Mouse (Mus musculus): ENCODE measurements around the gene Stx3.

Stx3 gene

DNA sequence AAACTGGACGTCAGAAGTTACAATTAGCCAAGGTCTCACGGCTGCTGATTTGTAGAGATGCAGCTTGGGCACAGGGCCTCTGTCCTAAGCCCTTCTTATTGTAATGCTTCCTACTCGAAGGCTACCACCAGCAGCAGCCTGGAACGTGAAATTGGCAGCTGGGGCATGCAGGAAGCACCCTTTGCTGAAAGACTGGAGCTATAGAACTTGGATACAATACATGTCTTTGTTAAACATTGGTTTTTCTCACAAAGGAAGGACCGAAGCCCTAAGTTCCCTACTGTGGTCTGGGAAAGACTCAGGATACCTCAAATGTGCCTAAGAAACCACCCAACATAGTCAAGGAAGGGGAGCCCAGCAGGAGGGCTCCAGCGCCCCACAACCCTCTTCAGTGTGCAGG lies 11.4 kb downstream of the Stx3 start:
- DNase-seq (ENCODE audit: low spot score), result no peak

DNA sequence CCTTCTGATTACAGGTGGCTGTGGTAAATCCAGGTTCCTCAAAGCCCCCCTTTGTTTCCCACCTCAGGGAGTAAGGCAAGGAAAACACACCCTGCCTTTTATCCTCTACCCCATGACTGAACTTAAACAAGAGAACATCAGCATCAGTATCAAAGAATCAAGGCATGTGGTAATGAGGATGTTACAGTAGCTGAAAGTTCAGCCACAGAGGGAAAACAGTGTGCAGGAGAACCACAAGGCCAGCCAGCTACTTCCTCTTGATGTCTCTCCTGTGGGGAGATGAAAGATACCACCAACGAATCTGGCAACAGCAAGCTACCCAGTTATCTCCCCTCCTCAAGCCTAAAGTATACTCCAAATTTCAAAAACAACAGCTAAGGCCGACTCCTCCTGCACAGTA lies 12.0 kb downstream of the Stx3 start:
- DNase-seq (ENCODE audit: low spot score), result no peak

DNA sequence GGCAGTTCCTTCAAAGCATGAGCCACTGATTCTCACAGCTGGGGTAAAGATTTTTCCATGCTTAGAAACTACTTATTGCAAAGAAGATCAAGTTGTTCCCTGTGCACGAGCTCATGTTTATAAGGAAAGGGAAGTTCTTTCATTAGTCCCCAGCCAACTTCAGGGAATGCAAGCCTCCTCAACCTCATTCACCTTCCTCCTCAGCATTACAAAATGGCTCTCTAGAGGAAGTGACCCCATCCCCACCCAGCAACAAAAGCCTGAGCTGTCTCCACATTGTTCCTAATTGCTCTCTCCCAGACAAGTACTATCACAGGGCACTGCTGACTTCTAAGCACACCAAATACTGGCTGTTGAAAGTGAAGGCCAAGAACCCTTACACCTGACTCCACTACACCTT lies 14.8 kb downstream of the Stx3 start:
- DNase-seq (ENCODE audit: low spot score), result no peak

DNA sequence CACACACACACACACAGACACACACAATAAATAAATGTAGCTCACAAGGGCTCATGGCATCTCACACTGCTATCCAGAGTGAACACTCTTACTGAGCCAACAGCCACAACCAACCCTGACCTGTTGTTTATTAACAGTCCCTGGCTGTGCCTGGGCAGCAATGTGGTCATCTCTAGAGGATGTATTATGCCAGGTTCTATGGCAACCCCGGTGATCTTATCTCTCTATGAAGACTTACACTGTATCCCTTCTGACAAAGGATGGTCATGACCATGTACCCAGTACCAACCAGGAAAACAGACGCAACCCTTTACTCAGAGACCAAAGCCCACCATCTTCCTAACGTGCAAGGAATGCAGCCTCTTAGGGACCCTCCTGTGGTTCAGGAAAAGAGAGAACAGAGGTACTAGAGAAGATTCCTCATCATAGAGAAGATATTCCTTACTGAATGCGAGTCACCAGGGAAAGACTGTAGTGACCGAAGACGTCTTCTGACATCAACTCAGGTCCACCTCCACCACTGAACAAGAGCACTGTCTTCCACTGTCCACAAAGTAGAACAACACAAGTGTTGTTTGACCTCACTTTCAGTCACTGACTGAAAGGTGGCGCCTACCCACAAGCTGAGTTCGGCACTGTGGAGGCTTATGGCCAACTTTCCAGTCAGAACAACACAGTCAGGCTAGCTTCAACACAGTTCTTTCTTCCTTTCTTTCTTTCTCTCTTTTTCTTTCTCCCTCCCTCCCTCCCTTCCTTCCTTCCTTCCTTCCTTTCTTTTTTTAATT lies 18.5 kb downstream of the Stx3 start:
- DNase-seq (ENCODE audit: low spot score), result no peak

DNA sequence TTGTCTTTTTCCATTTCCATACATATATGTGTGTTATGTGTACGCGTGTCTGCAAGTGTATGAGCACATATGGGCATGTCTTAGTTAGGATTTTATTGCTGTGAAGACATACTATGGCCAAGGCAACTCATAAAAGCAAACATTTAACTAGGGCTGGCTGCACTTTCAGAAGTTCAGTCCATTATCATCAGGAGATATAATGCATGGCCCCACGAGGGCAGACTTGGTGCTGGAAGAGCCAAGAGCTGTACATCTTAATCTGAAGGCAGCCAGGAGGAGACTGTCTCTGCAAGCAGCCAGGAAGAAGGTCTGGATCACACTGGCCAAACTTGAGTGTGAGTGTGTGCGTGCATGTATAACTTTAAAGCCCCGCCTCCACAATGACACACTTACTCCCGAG lies 24.8 kb downstream of the Stx3 start:
- DNase-seq (ENCODE audit: low spot score), result no peak

DNA sequence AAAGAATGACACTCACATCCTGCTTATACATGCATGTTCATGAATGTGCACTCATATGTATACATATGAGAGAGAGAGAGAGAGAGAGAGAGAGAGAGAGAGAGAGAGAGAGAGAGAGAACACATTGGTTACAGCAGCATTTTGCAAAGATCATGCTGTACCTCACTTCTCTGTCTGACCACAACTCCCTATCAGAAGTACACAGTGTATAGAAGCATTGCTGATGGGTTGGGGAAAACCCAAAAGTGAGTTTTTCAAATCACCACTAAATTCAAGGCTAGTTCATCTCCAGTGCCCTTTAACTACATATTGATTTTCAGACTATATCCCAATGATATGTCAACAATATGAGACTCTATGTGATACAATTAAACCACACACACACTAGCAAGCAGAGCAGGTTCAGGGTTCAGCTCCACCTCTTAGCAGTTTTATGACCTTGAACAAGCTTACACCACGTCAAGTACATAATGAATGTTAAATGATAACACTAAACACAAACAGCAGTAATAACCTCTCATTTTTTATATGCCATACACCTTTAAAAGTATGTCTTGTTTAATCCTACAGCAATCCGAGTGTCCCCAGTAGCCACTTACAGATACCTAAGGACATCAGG lies 25.4 kb downstream of the Stx3 start:
- no peak for DNase-seq (ENCODE audit: low spot score)

DNA sequence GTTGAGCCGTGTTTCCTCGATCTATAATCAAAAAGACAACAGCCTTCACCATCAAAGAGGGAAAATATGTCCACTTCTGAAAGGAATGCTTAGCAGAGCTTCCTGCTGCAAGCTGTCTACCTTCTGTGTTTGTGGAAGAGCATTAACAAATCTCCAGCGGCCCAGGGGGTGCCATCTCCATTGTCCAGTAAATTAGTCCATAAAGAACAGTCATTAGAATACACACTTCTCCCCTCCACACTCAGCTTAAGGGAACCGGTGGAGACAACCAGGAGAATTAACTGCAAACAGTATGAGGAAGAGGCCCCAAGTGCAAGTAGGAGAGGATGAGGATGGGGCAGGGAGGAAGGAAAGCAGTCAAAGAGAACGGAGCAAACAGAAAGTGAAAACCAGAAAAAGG lies 27.4 kb downstream of the Stx3 start:
- DNase-seq (ENCODE audit: low spot score), result no peak

DNA sequence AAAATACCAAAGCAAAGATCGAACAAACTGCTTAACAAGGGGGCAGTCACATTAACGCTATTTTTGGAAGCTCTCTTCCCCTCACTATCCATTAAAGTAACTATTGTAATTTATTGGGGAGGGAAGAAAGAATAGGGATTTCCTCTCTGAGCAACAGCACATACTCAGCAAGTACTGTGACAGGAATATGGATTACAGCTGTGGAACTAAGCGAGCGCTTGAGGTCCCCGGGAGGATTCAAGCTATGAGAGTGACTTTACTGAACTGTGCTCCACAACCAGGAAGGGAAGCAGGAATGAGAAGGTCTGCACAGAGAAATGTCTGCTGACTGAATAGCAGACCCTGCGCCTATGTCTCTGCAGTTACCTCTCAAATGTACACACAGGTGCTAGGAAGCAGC lies 30.3 kb downstream of the Stx3 start:
- DNase-seq (ENCODE audit: low spot score), result no peak

DNA sequence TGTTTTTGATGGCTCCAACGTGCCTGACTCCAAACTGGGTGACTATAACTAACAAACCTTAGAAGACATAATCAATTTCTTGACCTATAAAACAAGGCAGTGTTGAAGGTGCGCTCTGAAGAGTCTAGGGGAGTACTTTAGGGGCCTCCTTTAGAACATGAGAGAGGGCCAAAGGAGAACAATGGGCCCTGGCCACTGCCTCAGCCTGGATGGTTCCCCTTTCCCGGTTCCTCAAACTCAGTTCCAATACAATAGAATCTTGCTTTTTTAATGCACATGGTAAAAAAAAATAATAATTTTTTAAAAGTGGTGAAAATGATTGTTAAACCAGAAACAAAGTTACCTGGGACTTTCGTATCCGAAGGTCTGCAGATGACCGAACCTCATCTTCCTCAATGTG lies 31.4 kb downstream of the Stx3 start:
- DNase-seq (ENCODE audit: low spot score), result no peak

DNA sequence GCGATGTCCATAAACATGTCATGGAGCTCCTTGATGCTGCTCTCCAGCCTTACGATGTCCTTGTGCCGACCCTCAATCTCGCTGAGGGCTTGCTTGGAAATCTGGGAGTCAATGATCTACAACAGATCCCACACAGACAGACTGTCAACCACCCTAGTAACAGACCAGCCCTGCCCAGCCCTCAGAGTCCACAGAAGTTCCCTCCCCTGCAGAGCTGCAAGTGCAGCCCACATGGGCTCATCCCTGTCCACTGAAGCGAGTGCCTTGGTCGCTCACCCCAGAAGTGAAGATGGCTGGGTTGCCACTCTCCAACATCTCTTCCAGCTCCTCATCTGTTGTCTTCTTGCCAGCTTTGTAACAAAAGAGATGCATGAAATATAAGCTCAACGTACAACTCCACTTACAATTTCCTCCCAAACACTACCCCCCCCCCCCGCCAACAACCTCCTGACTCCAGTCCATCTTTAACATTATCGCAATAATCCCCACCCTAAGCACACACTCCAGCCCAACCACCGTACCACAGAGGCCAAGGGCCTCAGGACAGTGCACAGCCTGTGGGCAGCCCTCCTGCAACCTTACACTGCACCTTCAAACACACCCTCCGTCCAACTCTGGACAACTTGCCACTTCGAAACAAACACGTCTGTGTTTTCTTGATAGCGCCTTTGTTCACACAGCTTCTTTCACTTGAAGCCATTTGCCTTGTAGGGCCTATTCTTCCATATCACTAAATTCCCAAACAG lies 33.6 kb downstream of the Stx3 start:
- DNase-seq (ENCODE audit: low spot score), result no peak

DNA sequence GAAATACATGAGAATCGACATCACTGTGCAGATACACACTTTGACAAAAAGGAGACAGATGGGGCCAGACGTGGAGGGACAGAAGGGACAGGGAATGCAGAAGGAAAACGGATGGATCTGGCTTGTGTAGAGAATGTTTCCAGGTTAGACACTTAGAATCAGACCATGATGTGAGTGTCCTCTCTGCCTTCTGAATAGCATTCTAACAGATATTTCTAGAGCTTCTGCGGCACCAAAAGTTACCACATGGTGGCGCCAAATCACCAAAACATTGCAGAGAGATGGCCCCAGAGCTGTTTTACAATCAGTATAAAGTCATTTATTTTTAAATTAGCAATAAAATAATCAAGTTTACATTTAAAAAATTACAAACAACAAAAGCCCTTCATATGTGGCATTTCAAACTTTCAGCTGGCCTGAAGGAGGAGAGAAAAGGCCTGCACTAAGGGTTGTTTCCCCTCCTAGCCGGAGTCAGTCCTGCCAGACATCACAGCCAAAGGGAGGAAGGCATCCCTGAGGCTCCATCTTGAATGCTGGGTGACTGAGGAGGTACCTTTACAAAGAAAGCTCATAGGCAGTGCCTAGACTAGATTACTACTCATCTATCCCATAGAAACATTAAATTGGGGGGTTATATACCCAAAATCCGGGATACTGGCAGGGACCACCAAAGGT lies 41.9 kb downstream of the Stx3 start:
- peak; percentile 62 for DNase-seq (ENCODE audit: low spot score)

DNA sequence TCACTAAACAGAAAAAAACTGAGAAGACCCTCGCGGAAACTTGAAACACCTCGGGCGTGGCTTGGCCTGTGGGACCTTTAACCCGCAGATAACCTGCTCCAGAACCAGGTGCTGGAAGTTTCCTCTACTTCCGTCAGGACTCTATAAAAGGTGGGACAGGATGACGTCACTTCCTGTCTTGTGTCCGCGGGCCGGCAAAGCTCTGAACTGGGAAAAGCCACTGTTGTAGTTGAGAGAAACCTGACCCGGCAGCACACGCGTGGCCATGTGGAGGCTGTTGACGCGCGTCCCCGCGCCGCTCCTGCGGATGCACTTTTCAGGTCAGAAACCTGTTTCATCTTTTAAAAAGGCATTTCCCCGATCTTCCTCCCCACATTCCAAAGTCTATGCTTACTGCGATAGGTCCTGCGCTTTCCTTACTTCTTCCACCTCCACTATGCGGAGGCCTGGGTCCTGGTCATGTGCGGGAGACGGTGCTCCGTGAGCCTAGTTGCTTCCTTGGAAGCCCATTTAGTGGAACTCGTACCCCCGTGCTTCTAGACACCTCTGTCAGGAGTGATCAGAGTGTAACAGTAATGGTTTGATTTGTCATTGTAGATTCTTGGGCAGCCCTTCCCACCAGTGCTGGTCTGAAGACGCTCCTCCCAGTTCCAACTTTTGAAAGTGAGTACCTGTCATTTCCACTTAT lies 48.9 kb downstream of the Stx3 start, which contains the start of gene Mrpl16:
TSS of gene Mrpl16 (plus strand) at position 187 of the 688 bp plus-strand sequence.
- peak; percentile 87 for DNase-seq (ENCODE audit: low spot score)

DNA sequence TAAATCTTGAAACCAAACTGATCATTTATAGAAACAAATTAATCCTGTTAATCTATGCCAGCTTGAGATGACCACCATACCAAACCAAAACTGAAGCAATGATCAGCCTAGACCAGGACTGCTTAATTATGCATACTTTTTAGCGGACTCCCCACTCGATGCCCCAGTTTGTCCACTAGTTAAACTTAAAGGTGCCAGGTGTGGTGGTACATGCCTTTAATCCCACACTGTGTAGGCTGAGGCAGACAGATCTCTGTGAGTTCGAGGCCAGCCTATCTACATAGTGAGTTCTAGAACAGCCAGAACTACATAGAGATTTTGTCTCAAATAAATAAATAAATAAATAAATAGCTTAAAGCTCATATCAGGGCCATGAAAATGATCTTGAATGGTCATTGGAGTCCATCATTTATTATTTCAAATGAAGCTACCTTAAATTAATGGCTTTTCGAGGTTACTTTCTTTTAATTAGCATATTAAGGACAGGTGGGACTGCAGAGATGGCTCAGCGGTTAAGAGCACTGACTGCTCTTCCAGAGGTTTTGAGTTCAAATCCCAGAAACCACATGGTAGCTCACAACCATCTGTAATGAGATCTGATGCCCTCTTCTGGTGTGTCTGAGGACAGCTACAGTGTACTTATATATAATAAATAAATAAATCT lies 49.8 kb downstream of the Stx3 start:
- no peak for DNase-seq (ENCODE audit: low spot score)

DNA sequence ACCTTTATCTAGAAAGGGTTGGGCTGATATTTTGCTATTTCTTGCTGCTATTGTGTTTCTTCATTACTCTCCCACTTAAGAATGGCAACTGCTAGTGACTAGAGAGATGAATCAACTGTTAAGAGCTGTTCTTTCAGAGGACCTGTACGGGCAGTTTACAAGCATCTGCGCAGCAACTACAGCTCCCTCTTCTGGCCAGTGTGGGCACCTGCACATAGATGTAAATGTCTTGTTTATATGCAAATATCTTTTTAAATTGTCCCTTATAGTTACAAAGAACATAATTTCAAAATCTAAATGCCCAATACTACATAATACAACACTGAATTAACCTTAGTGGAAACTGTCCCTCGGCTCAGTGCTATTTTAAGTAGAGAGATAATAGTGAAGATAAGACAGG lies 51.0 kb downstream of the Stx3 start:
- DNase-seq (ENCODE audit: low spot score), result peak; percentile 10

DNA sequence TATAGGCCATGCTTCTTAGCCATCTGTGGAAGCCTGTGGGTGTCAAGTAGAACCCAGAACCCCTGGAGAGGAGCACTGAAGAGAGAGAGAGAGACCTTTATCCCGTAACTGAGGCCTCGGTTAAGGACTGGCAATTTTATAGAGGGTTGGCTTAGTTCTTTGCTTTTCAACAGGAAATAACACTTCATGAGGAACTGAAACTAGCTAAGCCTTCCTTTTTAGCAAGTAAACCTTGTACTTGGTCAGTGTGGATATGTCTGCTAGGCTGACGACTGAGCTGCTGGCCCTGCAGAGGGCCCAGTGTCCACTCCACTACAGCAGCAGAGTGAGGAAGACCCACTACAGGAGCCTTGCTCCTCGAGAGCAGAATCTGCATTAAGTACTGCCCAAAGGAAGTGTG lies 52.8 kb downstream of the Stx3 start:
- no peak for DNase-seq (ENCODE audit: low spot score)

DNA sequence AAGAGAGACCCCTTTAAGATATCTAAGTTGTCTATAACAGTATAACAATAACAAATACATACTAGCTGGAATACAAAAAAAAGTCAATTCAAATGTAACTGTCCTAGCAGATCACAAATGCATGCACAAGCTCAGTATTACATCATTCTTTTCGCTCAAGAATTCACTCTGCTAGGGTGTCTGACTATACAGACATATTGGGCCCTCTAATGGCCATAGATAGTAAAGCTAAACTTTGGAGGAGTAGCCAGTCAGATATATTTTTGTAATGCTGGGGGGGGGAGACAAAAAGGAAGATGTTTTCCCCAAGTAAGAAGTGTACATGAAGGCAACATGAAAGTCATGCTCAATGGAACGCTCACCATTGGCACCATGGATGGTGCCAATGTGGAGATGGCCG lies 54.1 kb downstream of the Stx3 start:
- DNase-seq (ENCODE audit: low spot score), result no peak

DNA sequence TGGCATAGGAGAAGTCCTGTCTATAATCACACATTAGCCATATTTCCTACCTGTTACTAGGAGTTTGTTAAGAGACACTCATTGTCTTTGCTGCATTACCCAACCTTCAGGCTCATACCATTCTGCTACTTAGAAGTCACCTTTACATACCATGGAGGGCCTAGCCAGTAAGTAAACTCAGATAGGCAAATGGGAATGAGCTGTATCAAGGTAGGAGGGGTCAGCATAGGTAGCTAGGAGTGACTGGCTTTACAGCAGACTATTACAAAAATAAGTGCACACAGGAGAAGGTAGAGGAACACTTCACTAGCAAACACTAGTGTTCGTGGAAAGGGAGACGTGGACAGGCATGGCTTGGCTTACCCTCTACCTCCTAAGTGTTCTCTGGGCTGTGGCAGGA lies 71.9 kb downstream of the Stx3 start, which contains the start of gene Gif:
TSS of gene Gif (plus strand) at position 257 of the 400 bp plus-strand sequence.
- DNase-seq (ENCODE audit: low spot score), result no peak

DNA sequence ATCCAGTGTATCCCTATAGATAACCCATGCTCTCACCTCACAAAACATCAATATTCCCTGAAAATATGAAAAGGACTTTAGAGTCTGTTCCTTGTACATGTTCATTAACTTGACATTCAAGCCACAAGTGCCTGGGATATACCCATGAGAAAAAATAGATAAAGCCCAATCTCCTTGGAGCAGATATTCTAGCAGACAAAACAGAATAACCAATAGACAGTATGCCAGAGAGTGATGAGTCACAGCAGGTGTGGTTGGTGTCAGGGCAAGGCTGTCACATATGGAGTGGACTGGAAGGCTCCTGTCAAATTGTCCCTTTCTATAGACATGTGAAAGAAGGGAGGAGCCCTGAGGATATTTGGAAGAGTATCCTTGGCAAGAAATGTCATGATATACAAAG lies 73.5 kb downstream of the Stx3 start:
- DNase-seq (ENCODE audit: low spot score), result no peak

DNA sequence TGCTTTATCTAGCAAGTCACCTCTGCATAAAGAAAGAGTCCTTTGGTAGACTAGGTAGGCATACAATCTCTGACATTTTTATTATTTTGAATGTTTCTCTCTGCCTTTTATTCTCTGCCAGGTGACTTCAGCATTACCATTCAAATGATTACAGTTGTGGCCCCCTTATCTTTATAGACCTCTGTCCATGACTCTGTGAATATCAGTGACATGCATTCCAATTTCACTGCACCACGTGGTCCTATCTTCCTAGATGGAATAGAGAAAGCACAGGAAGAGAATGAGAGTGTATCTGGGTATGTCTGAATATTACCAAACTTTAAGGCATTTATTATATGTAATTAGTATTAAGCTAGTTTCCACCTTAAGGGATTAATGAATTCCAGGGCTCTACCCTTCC lies 82.7 kb downstream of the Stx3 start:
- no peak for DNase-seq (ENCODE audit: low spot score)

DNA sequence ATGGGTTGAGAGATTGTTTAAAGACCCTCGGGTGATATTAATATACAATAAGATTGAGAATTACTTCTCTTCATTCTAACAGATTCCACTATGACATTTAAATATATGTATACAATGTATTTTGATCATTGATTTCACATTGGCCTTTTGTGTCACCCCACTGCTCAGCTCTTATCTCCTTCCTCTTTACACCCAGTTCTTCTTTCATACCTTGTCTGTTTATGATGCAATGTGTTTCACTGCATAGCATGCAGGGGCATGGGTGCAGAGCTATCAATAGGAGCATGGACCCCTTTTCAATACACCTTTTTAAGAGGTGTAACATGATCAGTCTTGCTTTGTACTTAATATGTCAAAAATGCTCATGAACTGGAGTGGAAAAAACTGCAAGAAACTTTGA lies 88.9 kb downstream of the Stx3 start:
- DNase-seq (ENCODE audit: low spot score), result no peak

DNA sequence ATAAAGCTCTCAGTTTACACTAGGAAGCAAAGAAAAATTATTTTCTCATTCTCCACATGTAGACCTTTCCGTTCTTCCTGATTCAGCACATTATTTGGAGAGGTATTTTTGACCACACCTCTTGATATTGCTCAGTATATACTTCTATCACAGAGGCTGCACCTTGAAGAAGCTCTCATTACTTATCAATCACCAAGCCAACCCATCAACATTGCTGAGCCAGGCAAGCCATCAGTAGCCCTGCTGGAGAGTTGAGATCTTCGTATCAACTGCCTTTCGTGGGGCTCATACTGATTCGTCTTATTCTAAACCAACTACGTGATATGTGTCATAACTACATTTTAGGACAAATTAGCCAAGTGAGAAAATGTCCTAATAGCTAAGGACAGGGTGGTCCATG lies 91.9 kb downstream of the Stx3 start:
- DNase-seq (ENCODE audit: low spot score), result no peak
